Comparison of ENCODE assay signal across 8 mouse cellular contexts in the genomic region with DNA sequence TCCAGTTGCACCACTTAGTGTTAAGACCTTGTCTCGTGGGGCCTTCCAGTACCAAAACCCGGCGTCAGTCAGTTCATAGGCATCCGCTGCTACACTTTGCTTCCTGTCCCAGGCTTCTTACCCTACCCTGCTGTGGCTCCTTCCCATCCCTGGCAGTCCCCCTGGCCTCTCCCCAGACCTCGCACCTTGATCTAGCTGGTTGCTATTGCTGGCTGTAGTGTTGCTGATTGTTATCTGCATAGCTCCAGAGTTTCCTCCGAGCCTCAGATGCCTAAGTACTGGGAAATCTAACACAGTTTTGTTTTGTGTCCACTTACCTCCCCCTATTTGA. TPM values are rescaled to one million over a fixed set of nuclear protein-coding genes. Genes with fewer than 3 reads are reported as not detected.
DNase-seq lines count a peak whose midpoint lies in the region; ATAC-seq and TF ChIP-seq lines count a peak whose summit lies in the region.

No protein-coding gene starts in this region.

- H3K4me1 ChIP-seq in bone marrow macrophage, adult 2 months (ENCODE audit: control insufficient read depth, insufficient read depth, low read length), result peaks cover 20% of the 10 kb centered on the region
- peaks cover 28% of the 10 kb centered on the region for H3K4me1 ChIP-seq in limb, embryonic 13.5 days
- peaks cover 23% of the 10 kb centered on the region for H3K4me1 ChIP-seq in neural tube, embryonic 12.5 days

- TF ChIP-seq POLR2A in bone marrow macrophage, adult 2 months (IDR thresholded peaks at IDR 0.05; ENCODE audit: borderline replicate concordance, low read depth, low read length), result no peak

- no peaks in the 10 kb centered on the region for H3K27me3 ChIP-seq in limb, embryonic 13.5 days
- no peaks in the 10 kb centered on the region for H3K27me3 ChIP-seq in neural tube, embryonic 12.5 days (replicated peaks)

- 8% methylated on average over 6 of the region's 6 CpGs for WGBS in limb, embryonic 13.5 days
- whole genome bisulfite sequencing in neural tube, embryonic 12.5 days, result 24% methylated on average over 6 of the region's 6 CpGs

- no peak overlapping the region for H3K27ac ChIP-seq in bone marrow macrophage, adult 2 months (ENCODE audit: insufficient read depth, low read depth, low read length)
- H3K27ac ChIP-seq in limb, embryonic 13.5 days, result no peak overlapping the region
- no peak overlapping the region for H3K27ac ChIP-seq in neural tube, embryonic 12.5 days

- no peaks in the 10 kb centered on the region for H3K9me3 ChIP-seq in limb, embryonic 13.5 days
- H3K9me3 ChIP-seq in neural tube, embryonic 12.5 days, result no peaks in the 10 kb centered on the region

- peak; percentile 91 for DNase-seq in heart, adult 11 months
- no peak for DNase-seq in heart, postnatal 4 days
- peak; percentile 2 to 3 for DNase-seq in heart, postnatal 14 days
- no peak for DNase-seq in frontal cortex, postnatal 36 days (ENCODE audit: low spot score in 2 of 2)

- peak overlapping the region; percentile 81 for H3K4me3 ChIP-seq in bone marrow macrophage, adult 2 months (ENCODE audit: insufficient read depth, low read length)
- peak overlapping the region; percentile 62 for H3K4me3 ChIP-seq in limb, embryonic 13.5 days
- peak overlapping the region; percentile 88 for H3K4me3 ChIP-seq in neural tube, embryonic 12.5 days

- H3K9ac ChIP-seq in limb, embryonic 13.5 days, result peak overlapping the region; percentile 86
- H3K9ac ChIP-seq in neural tube, embryonic 12.5 days, result peak overlapping the region; percentile 91

- H3K4me2 ChIP-seq in limb, embryonic 13.5 days (replicated peaks), result peak overlapping the region; percentile 95
- peak overlapping the region; percentile 96 for H3K4me2 ChIP-seq in neural tube, embryonic 12.5 days (replicated peaks)

- no peak for TF ChIP-seq CTCF in bone marrow macrophage, adult 2 months (IDR thresholded peaks at IDR 0.05; ENCODE audit: low read depth, low read length)

- no peak for ATAC-seq in limb, embryonic 13.5 days (ENCODE audit: low FRiP score, low read depth)
- no peak for ATAC-seq in neural tube, embryonic 12.5 days (ENCODE audit: low FRiP score, low read depth)
- ATAC-seq in granulocyte monocyte progenitor cell, adult 5-6 weeks (replicated peaks; ENCODE audit: poor library complexity, severe bottlenecking), result no peak

- intact Hi-C loops in heart, postnatal 14 days (cut with DNase I), result loop anchor here (5.0 kb wide), 1 partner anchor 316 kb away; no protein-coding TSS in a partner anchor

- H3K36me3 ChIP-seq in limb, embryonic 13.5 days, result no peaks in the 10 kb centered on the region; the same call in 1 of the 2 replicates
- H3K36me3 ChIP-seq in neural tube, embryonic 12.5 days, result no peaks in the 10 kb centered on the region

RNA-seq across cellular contexts. Expression of a gene that starts 0.2 kb away (rescaled TPM):
- 10 to 100 TPM; 48.5 to 50.1 TPM for total RNA-seq in heart, postnatal 4 days (2021)
- polyA plus RNA-seq in bone marrow macrophage, adult 2 months (2012; ENCODE audit: insufficient read depth, insufficient read length, missing spikeins), result 18.1 and 20.3 TPM in 2 replicates
- total RNA-seq in heart, postnatal 14 days (2021), result 10 to 100 TPM; 41.4 to 47.0 TPM
- 52.4 and 54.8 TPM in 2 replicates for polyA plus RNA-seq in limb, embryonic 13.5 days (2015; fragmentation: Nextera tagmentation; extraction: Ambion mirVana)
- 36.5 and 39.9 TPM in 2 replicates for polyA plus RNA-seq in neural tube, embryonic 12.5 days (2016; fragmentation: Nextera tagmentation; extraction: Ambion mirVana)
- 26.8 and 31.7 TPM in 2 replicates for total RNA-seq in granulocyte monocyte progenitor cell, adult 5-6 weeks (2014; fragmentation: Nextera tagmentation)
- total RNA-seq in granulocyte monocyte progenitor cell, adult 5-6 weeks (2017), result 49.5 and 52.1 TPM in 2 replicates

RNA-seq across cellular contexts. Expression of a gene that starts 1.5 kb away (rescaled TPM):
- total RNA-seq in heart, postnatal 4 days (2021), result 10 to 100 TPM; 23.9 to 25.6 TPM
- 13.6 and 13.9 TPM in 2 replicates for polyA plus RNA-seq in bone marrow macrophage, adult 2 months (2012; ENCODE audit: insufficient read depth, insufficient read length, missing spikeins)
- total RNA-seq in heart, postnatal 14 days (2021), result 10 to 100 TPM; 34.4 to 35.7 TPM
- 23.5 and 24.9 TPM in 2 replicates for polyA plus RNA-seq in limb, embryonic 13.5 days (2015; fragmentation: Nextera tagmentation; extraction: Ambion mirVana)
- polyA plus RNA-seq in neural tube, embryonic 12.5 days (2016; fragmentation: Nextera tagmentation; extraction: Ambion mirVana), result 24.4 and 25.5 TPM in 2 replicates
- total RNA-seq in granulocyte monocyte progenitor cell, adult 5-6 weeks (2014; fragmentation: Nextera tagmentation), result 22.3 and 25.4 TPM in 2 replicates
- total RNA-seq in granulocyte monocyte progenitor cell, adult 5-6 weeks (2017), result 28.5 and 29.5 TPM in 2 replicates

RNA-seq across cellular contexts. Expression of a gene that starts 36.0 kb away (rescaled TPM):
- 10 to 100 TPM; 42.7 to 44.0 TPM for total RNA-seq in heart, postnatal 4 days (2021)
- polyA plus RNA-seq in bone marrow macrophage, adult 2 months (2012; ENCODE audit: insufficient read depth, insufficient read length, missing spikeins), result 27.7 and 30.8 TPM in 2 replicates
- 10 to 100 TPM; 31.1 to 34.1 TPM for total RNA-seq in heart, postnatal 14 days (2021)
- polyA plus RNA-seq in limb, embryonic 13.5 days (2015; fragmentation: Nextera tagmentation; extraction: Ambion mirVana), result 120 and 129 TPM in 2 replicates
- polyA plus RNA-seq in neural tube, embryonic 12.5 days (2016; fragmentation: Nextera tagmentation; extraction: Ambion mirVana), result 103 TPM in 2 replicates
- total RNA-seq in granulocyte monocyte progenitor cell, adult 5-6 weeks (2014; fragmentation: Nextera tagmentation), result 49.1 and 60.9 TPM in 2 replicates
- total RNA-seq in granulocyte monocyte progenitor cell, adult 5-6 weeks (2017), result 73.4 and 76.4 TPM in 2 replicates

RNA-seq across cellular contexts. Expression of a gene that starts 50.7 kb away (rescaled TPM):
- total RNA-seq in heart, postnatal 4 days (2021), result under 1 TPM in 1 of 2 experiments, not detected in 1; 0.14 TPM
- polyA plus RNA-seq in bone marrow macrophage, adult 2 months (2012; ENCODE audit: insufficient read depth, insufficient read length, missing spikeins), result not detected in 2 replicates
- total RNA-seq in heart, postnatal 14 days (2021), result under 1 TPM; 0.12 to 0.14 TPM
- polyA plus RNA-seq in limb, embryonic 13.5 days (2015; fragmentation: Nextera tagmentation; extraction: Ambion mirVana), result 0.75 and 0.76 TPM in 2 replicates
- polyA plus RNA-seq in neural tube, embryonic 12.5 days (2016; fragmentation: Nextera tagmentation; extraction: Ambion mirVana), result 0.05 and 0.13 TPM in 2 replicates
- total RNA-seq in granulocyte monocyte progenitor cell, adult 5-6 weeks (2014; fragmentation: Nextera tagmentation), result not detected in 2 replicates
- total RNA-seq in granulocyte monocyte progenitor cell, adult 5-6 weeks (2017), result 0.30 TPM in 1 of 2 replicates, not detected in the other

Comparison
In these comparisons a context has a peak if more than half of its experiments do, and no peak if none do; other contexts are left out.
1. DNase-seq: peak in heart, adult 11 months (single experiment) and heart, postnatal 14 days (2 of 2); none in heart, postnatal 4 days (single experiment) and frontal cortex, postnatal 36 days (0 of 2).
2. Peak in every context shown above with its lines, with median percentiles within 50 percentile points of each other: H3K4me3 ChIP-seq.